Mouse (Mus musculus) MEL (cell line): ENCODE measurements at regions not wholly inside any gene's neighbourhood (a gene's known extent, or its start where the extent isn't known, plus 50 kb on each side); places are given as distances from the start of the nearest gene placed in this dataset.

Source experiments
- CTCF ChIP-seq, 3 experiments: IDR thresholded peaks in 2 of 3; conservative IDR thresholded peaks in 1 of 3; 2 replicates each; pipeline ENCODE4 v1.5.1; 2011 to 2012; ENCODE audit warnings: low read length in 3 of 3, low read depth in 2 of 3, mild to moderate bottlenecking in 2 of 3, improper control_type of control experiment in 1 of 3, inconsistent platforms in 1 of 3, mixed read lengths in 1 of 3, moderate library complexity in 1 of 3; ENCODE audit not compliant: control insufficient read depth in 1 of 3, insufficient read depth in 1 of 3, poor library complexity in 1 of 3, severe bottlenecking in 1 of 3
- ETS1 ChIP-seq: IDR thresholded peaks from 2 replicates; pipeline ENCODE4 v1.6.1; 2012; ENCODE audit warnings: low read depth, mild to moderate bottlenecking, inconsistent platforms, low read length, improper control_type of control experiment, moderate library complexity
- GATA1 ChIP-seq: IDR thresholded peaks from 2 replicates; pipeline ENCODE4 v1.6.1; 2011; ENCODE audit warnings: low read depth, low read length, improper control_type of control experiment
- POLR2A ChIP-seq, 2 experiments: IDR thresholded peaks; 2 replicates each; pipeline ENCODE4 v1.6.1; 2011 to 2012; ENCODE audit warnings: low read length in 2 of 2, mild to moderate bottlenecking in 2 of 2, control low read depth in 1 of 2, improper control_type of control experiment in 1 of 2, low read depth in 1 of 2, moderate library complexity in 1 of 2; ENCODE audit not compliant: control insufficient read depth in 1 of 2, insufficient read depth in 1 of 2, poor library complexity in 1 of 2
- TCF12 ChIP-seq: IDR thresholded peaks from 2 replicates; pipeline ENCODE4 v1.6.1; 2014; ENCODE audit warnings: low read depth, mild to moderate bottlenecking, inconsistent platforms, low read length, improper control_type of control experiment, moderate library complexity

GRCm38 (mm10) chr6:18674584-18675250 is 160.1 kb upstream of the Cttnbp2 start:
- TF ChIP-seq TCF12 (no peak), POLR2A (IDR thresholded peaks at IDR 0.05; ENCODE audit: control insufficient read depth in 1 of 2, insufficient read depth in 1 of 2, low read depth in 1 of 2, low read length in 2 of 2, poor library complexity in 1 of 2) (no peak), GATA1 (no peak), CTCF (IDR thresholded peaks at IDR 0.05 in 2 of 3, conservative IDR thresholded peaks at IDR 0.05 in 1 of 3; ENCODE audit: control insufficient read depth in 1 of 3, insufficient read depth in 1 of 3, low read depth in 2 of 3, low read length in 3 of 3, poor library complexity in 1 of 3, severe bottlenecking in 1 of 3) (no peak), ETS1 (no peak)
